Mouse (Mus musculus): ENCODE measurements around the gene Dip2b. TPM values are rescaled to one million over a fixed set of nuclear protein-coding genes. Genes with fewer than 3 reads are reported as not detected.
A peak's percentile ranks its signal among the peaks of the same experiment; 100 is the strongest.

Dip2b gene
- polyA plus RNA-seq, 1 experiment = 7.3 TPM

GRCm38 (mm10) chr15:100228535-100229336 is 190.3 kb downstream of the Dip2b start:
- H3K79me2 ChIP-seq (ENCODE audit: control insufficient read depth, insufficient read depth) = peaks cover 54% of the 10 kb centered on the region
- TF ChIP-seq CEBPB (IDR thresholded peaks at IDR 0.05; ENCODE audit: insufficient read depth, poor library complexity, severe bottlenecking) (no peak), USF1 (IDR thresholded peaks at IDR 0.05; ENCODE audit: low read depth) (no peak), REST (IDR thresholded peaks at IDR 0.05; ENCODE audit: insufficient read depth, insufficient read length) (no peak), MYOD1 (IDR thresholded peaks at IDR 0.05; ENCODE audit: control insufficient read depth in 1 of 3, insufficient read length in 2 of 3, low read depth in 2 of 3) (no peak), POLR2AphosphoS2 (IDR thresholded peaks at IDR 0.05; ENCODE audit: insufficient read length, low read depth) (no peak)
- H3ac ChIP-seq (ENCODE audit: control insufficient read depth, insufficient read length) = peak overlapping the region; percentile 98

DNA sequence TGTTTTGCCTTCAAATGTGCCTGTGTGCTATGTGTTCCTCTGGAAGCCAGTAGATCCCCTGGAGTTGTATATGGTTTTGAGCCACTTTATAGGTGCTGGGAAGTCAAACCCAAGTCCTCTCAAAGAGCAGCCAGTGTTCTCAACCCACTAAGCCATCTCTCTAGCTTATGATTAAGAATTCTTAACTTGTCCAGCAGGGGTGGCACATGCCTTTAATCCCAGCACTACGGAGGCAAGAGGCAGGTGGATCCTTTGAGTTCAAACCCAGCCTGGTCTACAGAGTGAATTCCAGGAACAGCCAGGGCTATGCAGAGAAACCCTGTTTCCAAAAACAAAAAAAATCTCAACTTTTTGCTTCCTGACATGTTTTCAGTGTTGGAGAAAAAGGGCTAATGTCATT is 192.2 kb downstream of the Dip2b start:
- peaks cover 22% of the 10 kb centered on the region for H3K36me3 ChIP-seq (ENCODE audit: control insufficient read depth, insufficient read depth)
- no peak for TF ChIP-seq USF1 (IDR thresholded peaks at IDR 0.05; ENCODE audit: low read depth)
- TF ChIP-seq CEBPB (IDR thresholded peaks at IDR 0.05; ENCODE audit: insufficient read depth, poor library complexity, severe bottlenecking) = no peak
- H3ac ChIP-seq (ENCODE audit: control insufficient read depth, insufficient read length) = no peak overlapping the region
- no peak overlapping the region for H3K4me2 ChIP-seq (ENCODE audit: low read depth)
- no peak overlapping the region for H3K4me3 ChIP-seq
- H3K27me3 ChIP-seq (ENCODE audit: control insufficient read depth, insufficient read depth, insufficient read length) = no peaks in the 10 kb centered on the region
- peaks cover 66% of the 10 kb centered on the region for H3K79me2 ChIP-seq (ENCODE audit: control insufficient read depth, insufficient read depth)

More at GRCm38 (mm10) chr15:100228535-100229336, 190.3 kb downstream of the Dip2b start:
- H3K4me2 ChIP-seq (ENCODE audit: low read depth) = peak overlapping the region; percentile 85
- peaks cover 11% of the 10 kb centered on the region for H3K36me3 ChIP-seq (ENCODE audit: control insufficient read depth, insufficient read depth)
- H3K27me3 ChIP-seq (ENCODE audit: control insufficient read depth, insufficient read depth, insufficient read length) = no peaks in the 10 kb centered on the region
- peak overlapping the region; percentile 42 for H3K4me3 ChIP-seq

GRCm38 (mm10) chr15:100231616-100232525 is 193.4 kb downstream of the Dip2b start:
- Histone ChIP-seq H3K4me2 (ENCODE audit: low read depth) (no peak overlapping the region), H3K36me3 (ENCODE audit: control insufficient read depth, insufficient read depth) (peaks cover 31% of the 10 kb centered on the region), H3K4me3 (no peak overlapping the region)

GRCm38 (mm10) chr15:100235208-100235965 is 196.9 kb downstream of the Dip2b start:
- Histone ChIP-seq H3K27me3 (ENCODE audit: control insufficient read depth, insufficient read depth, insufficient read length) (no peaks in the 10 kb centered on the region), H3K36me3 (ENCODE audit: control insufficient read depth, insufficient read depth) (peaks cover 49% of the 10 kb centered on the region), H3K4me3 (no peak overlapping the region), H3K4me2 (ENCODE audit: low read depth) (no peak overlapping the region), H3K79me2 (ENCODE audit: control insufficient read depth, insufficient read depth) (peaks cover 88% of the 10 kb centered on the region), H3ac (ENCODE audit: control insufficient read depth, insufficient read length) (no peak overlapping the region)
- TF ChIP-seq POLR2AphosphoS2 (IDR thresholded peaks at IDR 0.05; ENCODE audit: insufficient read length, low read depth) (no peak), REST (IDR thresholded peaks at IDR 0.05; ENCODE audit: insufficient read depth, insufficient read length) (no peak), CEBPB (IDR thresholded peaks at IDR 0.05; ENCODE audit: insufficient read depth, poor library complexity, severe bottlenecking) (no peak)

More at GRCm38 (mm10) chr15:100231616-100232525, 193.4 kb downstream of the Dip2b start:
- Histone ChIP-seq H3K79me2 (ENCODE audit: control insufficient read depth, insufficient read depth) (peaks cover 75% of the 10 kb centered on the region), H3K27me3 (ENCODE audit: control insufficient read depth, insufficient read depth, insufficient read length) (no peaks in the 10 kb centered on the region), H3ac (ENCODE audit: control insufficient read depth, insufficient read length) (no peak overlapping the region)
- TF ChIP-seq POLR2A (IDR thresholded peaks at IDR 0.05; ENCODE audit: insufficient read length, low read depth) (no peak), REST (IDR thresholded peaks at IDR 0.05; ENCODE audit: insufficient read depth, insufficient read length) (no peak), CEBPB (IDR thresholded peaks at IDR 0.05; ENCODE audit: insufficient read depth, poor library complexity, severe bottlenecking) (no peak), TCF12 (IDR thresholded peaks at IDR 0.05; ENCODE audit: insufficient read depth, poor library complexity, severe bottlenecking) (no peak), E2F4 (IDR thresholded peaks at IDR 0.05; ENCODE audit: insufficient read depth) (no peak), USF1 (IDR thresholded peaks at IDR 0.05; ENCODE audit: low read depth) (no peak), TCF3 (IDR thresholded peaks at IDR 0.05; ENCODE audit: insufficient read length, low read depth) (no peak), POLR2AphosphoS2 (IDR thresholded peaks at IDR 0.05; ENCODE audit: insufficient read length, low read depth) (no peak), SRF (IDR thresholded peaks at IDR 0.05; ENCODE audit: control insufficient read depth, insufficient read length, low read depth) (no peak), MYOG (IDR thresholded peaks at IDR 0.05; ENCODE audit: control insufficient read depth in 1 of 3, insufficient read depth in 1 of 3, insufficient read length in 2 of 3, low read depth in 2 of 3) (no peak), MYOD1 (IDR thresholded peaks at IDR 0.05; ENCODE audit: control insufficient read depth in 1 of 3, insufficient read length in 2 of 3, low read depth in 2 of 3) (no peak), MAX (IDR thresholded peaks at IDR 0.05; ENCODE audit: low read depth) (no peak)

GRCm38 (mm10) chr15:100236952-100237351 is 198.5 kb downstream of the Dip2b start:
- H3K79me2 ChIP-seq (ENCODE audit: control insufficient read depth, insufficient read depth) = peaks cover 88% of the 10 kb centered on the region
- no peak overlapping the region for H3K4me3 ChIP-seq
- H3K27me3 ChIP-seq (ENCODE audit: control insufficient read depth, insufficient read depth, insufficient read length) = no peaks in the 10 kb centered on the region
- no peak overlapping the region for H3ac ChIP-seq (ENCODE audit: control insufficient read depth, insufficient read length)
- peaks cover 63% of the 10 kb centered on the region for H3K36me3 ChIP-seq (ENCODE audit: control insufficient read depth, insufficient read depth)
- TF ChIP-seq MAX (IDR thresholded peaks at IDR 0.05; ENCODE audit: low read depth) (no peak), POLR2AphosphoS2 (IDR thresholded peaks at IDR 0.05; ENCODE audit: insufficient read length, low read depth) (no peak), USF1 (IDR thresholded peaks at IDR 0.05; ENCODE audit: low read depth) (no peak), REST (IDR thresholded peaks at IDR 0.05; ENCODE audit: insufficient read depth, insufficient read length) (no peak), TCF12 (IDR thresholded peaks at IDR 0.05; ENCODE audit: insufficient read depth, poor library complexity, severe bottlenecking) (no peak), E2F4 (IDR thresholded peaks at IDR 0.05; ENCODE audit: insufficient read depth) (no peak), POLR2A (IDR thresholded peaks at IDR 0.05; ENCODE audit: insufficient read length, low read depth) (no peak), TCF3 (IDR thresholded peaks at IDR 0.05; ENCODE audit: insufficient read length, low read depth) (no peak), CEBPB (IDR thresholded peaks at IDR 0.05; ENCODE audit: insufficient read depth, poor library complexity, severe bottlenecking) (no peak), SRF (IDR thresholded peaks at IDR 0.05; ENCODE audit: control insufficient read depth, insufficient read length, low read depth) (no peak), MYOG (IDR thresholded peaks at IDR 0.05; ENCODE audit: control insufficient read depth in 1 of 3, insufficient read depth in 1 of 3, insufficient read length in 2 of 3, low read depth in 2 of 3) (no peak), MYOD1 (IDR thresholded peaks at IDR 0.05; ENCODE audit: control insufficient read depth in 1 of 3, insufficient read length in 2 of 3, low read depth in 2 of 3) (no peak)
- H3K4me2 ChIP-seq (ENCODE audit: low read depth) = no peak overlapping the region

Data from myocyte (in vitro differentiated cells).